9 mouse cellular contexts compared by ENCODE assay signal in genomic region chr15:7194147-7194720, GRCm38 (mm10).
DNase-seq lines count a peak whose midpoint lies in the region; ATAC-seq and TF ChIP-seq lines count a peak whose summit lies in the region.
"Had no signal": no experiment of that assay in that cellular context is flagged by ENCODE, and none has a peak within 500 bp of the region (broad histone marks: within the 10 kb centered on the region; RNA-seq: fewer than 3 reads in every experiment).

No protein-coding gene starts in this region.

- H3K27ac ChIP-seq in heart, postnatal 0 days (ENCODE audit: low read depth) = peak overlapping the region; percentile 66
- H3K27ac ChIP-seq in left cerebral cortex, adult 2 months = peak overlapping the region; percentile 78
- H3K27ac ChIP-seq in neural tube, embryonic 14.5 days (ENCODE audit: low read depth, low read length) = peak overlapping the region; percentile 73

- 28% methylated on average over 13 of the region's 13 CpGs for WGBS in heart, postnatal 0 days
- 7% methylated on average over 13 of the region's 13 CpGs for WGBS in neural tube, embryonic 14.5 days

- no peak overlapping the region for H3K4me3 ChIP-seq in heart, postnatal 0 days (ENCODE audit: low read depth, low read length)
- no peak overlapping the region for H3K4me3 ChIP-seq in left cerebral cortex, adult 2 months
- H3K4me3 ChIP-seq in neural tube, embryonic 14.5 days (ENCODE audit: low read depth, low read length) = no peak overlapping the region

- DNase-seq in heart, postnatal 0 days (ENCODE audit: low spot score) = no peak
- no peak for DNase-seq in heart, postnatal 36 days
- peak; percentile 29 for DNase-seq in fibroblast of lung, adult 2 months (ENCODE audit: low read depth)
- no peak for DNase-seq in left cerebral cortex, adult 2 months (ENCODE audit: extremely low spot score in 1 of 2, low spot score in 2 of 2)
- DNase-seq in ovary, postnatal 10 days (ENCODE audit: low spot score) = no peak
- DNase-seq in ovary, postnatal 14 days (ENCODE audit: low spot score) = no peak
- DNase-seq in natural killer cell, adult 2 months (ENCODE audit: low spot score in 2 of 2) = no peak
- DNase-seq: kidney, postnatal 4 days had no signal

- H3K36me3 ChIP-seq in heart, postnatal 0 days (replicated peaks; ENCODE audit: control insufficient read depth, insufficient read depth, low read length) = peaks cover 21% of the 10 kb centered on the region
- H3K36me3 ChIP-seq in neural tube, embryonic 14.5 days (ENCODE audit: control insufficient read depth, insufficient read depth, low read length) = peaks cover 7% of the 10 kb centered on the region

- no peaks in the 10 kb centered on the region for H3K27me3 ChIP-seq in heart, postnatal 0 days (ENCODE audit: control insufficient read depth, insufficient read depth, low read length)
- H3K27me3 ChIP-seq in neural tube, embryonic 14.5 days (ENCODE audit: control insufficient read depth, insufficient read depth, low read length) = no peaks in the 10 kb centered on the region

- no peak overlapping the region for H3K4me2 ChIP-seq in heart, postnatal 0 days (ENCODE audit: low read depth, low read length)
- 0 out of 2 replicates have a peak overlapping the region, but pooled peaks have one; percentile 12 for H3K4me2 ChIP-seq in neural tube, embryonic 14.5 days (ENCODE audit: low read depth, low read length)

- H3K4me1 ChIP-seq in heart, postnatal 0 days (ENCODE audit: control insufficient read depth, insufficient read depth) = peaks cover 29% of the 10 kb centered on the region
- peaks cover 24% of the 10 kb centered on the region; the same call in 1 of the 2 replicates for H3K4me1 ChIP-seq in neural tube, embryonic 14.5 days (ENCODE audit: control insufficient read depth, insufficient read depth, low read length)

- ATAC-seq in heart, postnatal 0 days (ENCODE audit: insufficient read depth, low read depth) = no peak
- ATAC-seq in neural tube, embryonic 14.5 days (ENCODE audit: low read depth) = peak; percentile 48

- intact Hi-C loops in heart, postnatal 36 days (cut with DNase I) = no loop called here
- intact Hi-C loops in left cerebral cortex, adult 2 months (cut with DNase I) = no loop called here

- no peak for TF ChIP-seq CTCF in heart, postnatal 0 days (IDR thresholded peaks at IDR 0.05; ENCODE audit: low read depth)
- no peak for TF ChIP-seq CTCF in left cerebral cortex, adult 2 months (IDR thresholded peaks at IDR 0.05)

- no peak overlapping the region for H3K9ac ChIP-seq in heart, postnatal 0 days (replicated peaks; ENCODE audit: low read depth, low read length)
- no peak overlapping the region for H3K9ac ChIP-seq in neural tube, embryonic 14.5 days (replicated peaks; ENCODE audit: low read depth, low read length)

- no peaks in the 10 kb centered on the region for H3K9me3 ChIP-seq in heart, postnatal 0 days (replicated peaks; ENCODE audit: control insufficient read depth, low read length)
- H3K9me3 ChIP-seq in neural tube, embryonic 14.5 days (ENCODE audit: control insufficient read depth, low read length) = no peaks in the 10 kb centered on the region

- no peak for TF ChIP-seq EP300 in heart, postnatal 0 days (IDR thresholded peaks at IDR 0.05; ENCODE audit: low read depth)
